Comparison of ENCODE assay signal across 10 mouse cellular contexts in genomic region chr6:103430933-103431594, GRCm38 (mm10).
A peak's percentile ranks its signal among the peaks of the same experiment; 100 is the strongest.
DNase-seq lines count a peak whose midpoint lies in the region; ATAC-seq and TF ChIP-seq lines count a peak whose summit lies in the region.
"Had no signal": no experiment of that assay in that cellular context is flagged by ENCODE, and none has a peak within 500 bp of the region (broad histone marks: within the 10 kb centered on the region; RNA-seq: fewer than 3 reads in every experiment).

No protein-coding gene starts in this region.

- no peak for TF ChIP-seq EP300 in lung, postnatal 0 days (IDR thresholded peaks at IDR 0.05)

- DNase-seq in lung, embryonic 14.5 days = peak; percentile 37
- no peak for DNase-seq in lung, postnatal 0 days (ENCODE audit: low spot score)
- peak; percentile 65 for DNase-seq in hindbrain, embryonic 14.5 days (ENCODE audit: low spot score)
- peak; percentile 29 to 47 for DNase-seq in layer of hippocampus, postnatal 14 days (ENCODE audit: low spot score in 2 of 2)
- peak; percentile 22 for DNase-seq in right cerebral cortex, postnatal 25 days
- no peak for DNase-seq in adrenal gland, adult 18-20 months (ENCODE audit: low spot score in 2 of 2)
- DNase-seq in urinary bladder, postnatal 4 days (ENCODE audit: low spot score in 2 of 2) = no peak
- DNase-seq: cerebellum, adult 8-10 months; thymus, postnatal 14 days had no signal

- no peaks in the 10 kb centered on the region for H3K4me1 ChIP-seq in lung, embryonic 14.5 days (ENCODE audit: insufficient read depth)
- no peaks in the 10 kb centered on the region for H3K4me1 ChIP-seq in lung, postnatal 0 days (ENCODE audit: insufficient read depth, low read depth, low read length)
- peaks cover 7% of the 10 kb centered on the region; the same call in 1 of the 2 replicates for H3K4me1 ChIP-seq in hindbrain, embryonic 14.5 days (replicated peaks; ENCODE audit: control insufficient read depth, insufficient read depth, low read length)
- H3K4me1 ChIP-seq: lung, embryonic 15.5 days had no signal

- H3K4me3 ChIP-seq in lung, embryonic 14.5 days (ENCODE audit: low read depth, low read length) = no peak overlapping the region
- no peak overlapping the region for H3K4me3 ChIP-seq in lung, postnatal 0 days (ENCODE audit: low read depth, low read length)
- no peak overlapping the region for H3K4me3 ChIP-seq in hindbrain, embryonic 14.5 days (replicated peaks; ENCODE audit: low read length)
- H3K4me3 ChIP-seq: lung, embryonic 15.5 days had no signal

- H3K27ac ChIP-seq in lung, embryonic 14.5 days (ENCODE audit: low read depth) = no peak overlapping the region
- H3K27ac ChIP-seq in lung, postnatal 0 days (ENCODE audit: low read length) = no peak overlapping the region
- H3K27ac ChIP-seq in hindbrain, embryonic 14.5 days = peak overlapping the region; percentile 80
- H3K27ac ChIP-seq: lung, embryonic 15.5 days had no signal

- no peaks in the 10 kb centered on the region for H3K27me3 ChIP-seq in lung, embryonic 14.5 days (ENCODE audit: insufficient read depth, low read length)
- H3K27me3 ChIP-seq in lung, postnatal 0 days (replicated peaks; ENCODE audit: insufficient read depth, low read length) = no peaks in the 10 kb centered on the region
- H3K27me3 ChIP-seq in hindbrain, embryonic 14.5 days (ENCODE audit: control insufficient read depth, insufficient read depth, low read length) = no peaks in the 10 kb centered on the region
- H3K27me3 ChIP-seq: lung, embryonic 15.5 days had no signal

- H3K9me3 ChIP-seq in lung, embryonic 14.5 days (ENCODE audit: low read depth, low read length) = no peaks in the 10 kb centered on the region
- no peaks in the 10 kb centered on the region for H3K9me3 ChIP-seq in lung, postnatal 0 days (ENCODE audit: low read length)
- H3K9me3 ChIP-seq in hindbrain, embryonic 14.5 days (ENCODE audit: control insufficient read depth, low read length) = no peaks in the 10 kb centered on the region
- H3K9me3 ChIP-seq: lung, embryonic 15.5 days had no signal

- no peak overlapping the region for H3K9ac ChIP-seq in lung, embryonic 14.5 days
- no peak overlapping the region for H3K9ac ChIP-seq in lung, postnatal 0 days (replicated peaks; ENCODE audit: low read depth)
- peak overlapping the region; percentile 33; the same call in 1 of the 2 replicates for H3K9ac ChIP-seq in hindbrain, embryonic 14.5 days
- H3K9ac ChIP-seq: lung, embryonic 15.5 days had no signal

- no peak overlapping the region for H3K4me2 ChIP-seq in lung, embryonic 14.5 days
- no peak overlapping the region for H3K4me2 ChIP-seq in lung, postnatal 0 days (replicated peaks; ENCODE audit: low read depth, low read length)
- no peak overlapping the region for H3K4me2 ChIP-seq in hindbrain, embryonic 14.5 days (replicated peaks)
- H3K4me2 ChIP-seq: lung, embryonic 15.5 days had no signal

- 46% methylated on average over 5 of the region's 5 CpGs for WGBS in lung, embryonic 14.5 days
- 45% methylated on average over 5 of the region's 5 CpGs for WGBS in lung, postnatal 0 days
- WGBS in hindbrain, embryonic 14.5 days = 44% methylated on average over 5 of the region's 5 CpGs

- no peak for TF ChIP-seq CTCF in lung, embryonic 14.5 days (IDR thresholded peaks at IDR 0.05; ENCODE audit: low read depth)
- no peak for TF ChIP-seq CTCF in lung, postnatal 0 days (IDR thresholded peaks at IDR 0.05)

- no peak; the same call in 1 of the 2 replicates for ATAC-seq in lung, embryonic 14.5 days (ENCODE audit: insufficient read depth)
- ATAC-seq in lung, postnatal 0 days = no peak
- peak; percentile 85; the same call in 1 of the 2 replicates for ATAC-seq in hindbrain, embryonic 14.5 days (ENCODE audit: low FRiP score)

- no peaks in the 10 kb centered on the region for H3K36me3 ChIP-seq in lung, embryonic 14.5 days (ENCODE audit: insufficient read depth)
- no peaks in the 10 kb centered on the region for H3K36me3 ChIP-seq in lung, postnatal 0 days (ENCODE audit: insufficient read depth, low read length)
- H3K36me3 ChIP-seq in hindbrain, embryonic 14.5 days (replicated peaks; ENCODE audit: control insufficient read depth, insufficient read depth) = no peaks in the 10 kb centered on the region
- H3K36me3 ChIP-seq: lung, embryonic 15.5 days had no signal

Comparison
In these comparisons a context has a peak if more than half of its experiments do, and no peak if none do; other contexts are left out.
1. DNase-seq: peak in lung, embryonic 14.5 days (single experiment), hindbrain, embryonic 14.5 days (single experiment), layer of hippocampus, postnatal 14 days (2 of 2) and right cerebral cortex, postnatal 25 days (single experiment); none in lung, postnatal 0 days (single experiment), adrenal gland, adult 18-20 months (0 of 2) and urinary bladder, postnatal 4 days (0 of 2).